Mouse (Mus musculus): ENCODE results near the gene Pknox2. TPM values are rescaled to one million over a fixed set of nuclear protein-coding genes. Genes with fewer than 3 reads are reported as not detected.

Pknox2 gene
- total RNA-seq, 4 experiments from 2014 or later, result 38.5 to 59.5 (median 43.0) TPM

- DNase-seq (ENCODE audit: low spot score in 2 of 2), result peak; percentile 70 to 85
These were observed 202.4 kb downstream of the Pknox2 start for GRCm38 (mm10) chr9:36944843-36945242.

- no peak for DNase-seq (ENCODE audit: low spot score in 2 of 2)
These were observed 204.6 kb downstream of the Pknox2 start for GRCm38 (mm10) chr9:36942561-36942960.

GRCm38 (mm10) chr9:36942131-36942530 lies 205.1 kb downstream of the Pknox2 start:
- DNase-seq (ENCODE audit: low spot score in 2 of 2), result no peak

DNA sequence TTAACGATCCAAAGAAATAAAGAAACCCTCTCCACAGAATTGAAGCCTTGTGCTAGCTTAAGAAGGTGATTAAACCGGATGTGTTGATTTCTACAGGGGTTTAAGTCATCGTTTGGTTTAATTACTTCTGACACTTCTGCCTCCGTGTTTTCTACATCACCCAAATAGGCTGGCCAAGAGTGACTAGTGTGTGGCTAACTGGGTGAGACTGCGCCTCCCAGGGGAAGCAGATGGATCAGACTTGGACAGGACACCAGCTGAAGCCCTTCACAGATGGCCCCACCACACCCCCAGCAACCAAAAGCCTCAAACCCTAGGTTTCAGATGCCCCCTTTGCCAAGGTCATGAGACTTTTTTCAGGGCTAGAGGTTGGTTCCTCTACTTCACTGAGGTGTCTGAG lies 205.6 kb downstream of the Pknox2 start:
- no peak for DNase-seq (ENCODE audit: low spot score in 2 of 2)

- DNase-seq (ENCODE audit: low spot score in 2 of 2), result no peak
These were observed 208.6 kb downstream of the Pknox2 start for GRCm38 (mm10) chr9:36938601-36939078.

DNA sequence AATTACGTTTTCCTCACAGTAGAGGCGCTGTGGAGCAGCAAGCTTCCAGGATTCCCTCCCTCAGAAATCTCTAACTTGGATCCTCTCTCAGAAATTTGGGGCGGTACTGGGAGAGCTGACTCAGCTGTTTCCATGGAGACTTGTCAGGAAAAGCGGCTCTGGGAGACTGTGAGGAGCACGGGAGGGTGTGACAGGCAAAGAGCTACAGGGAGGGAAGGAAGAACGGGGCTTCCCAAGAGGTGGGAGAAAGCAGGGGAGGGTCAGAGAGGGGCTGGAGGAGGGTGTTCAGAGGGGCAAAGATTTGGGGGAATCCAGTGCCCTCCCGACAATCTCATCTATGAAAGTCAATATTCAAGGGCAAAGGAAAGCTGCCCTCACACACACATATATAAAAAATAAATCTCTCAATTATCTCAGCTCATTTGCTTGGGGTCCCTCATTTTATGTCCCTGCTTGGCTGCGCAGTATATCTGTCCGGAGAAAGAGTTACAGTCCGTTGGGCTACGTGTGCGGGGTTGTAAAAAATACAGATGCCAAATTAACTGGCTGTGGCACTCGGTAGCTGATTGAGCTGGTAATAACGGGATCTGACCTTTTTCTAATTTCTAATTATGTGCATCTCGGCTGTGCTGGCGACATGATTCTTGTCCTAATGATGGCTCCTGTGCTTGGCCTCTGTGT lies 213.3 kb downstream of the Pknox2 start:
- DNase-seq (ENCODE audit: low spot score in 2 of 2), result peak; percentile 63 to 78

DNA sequence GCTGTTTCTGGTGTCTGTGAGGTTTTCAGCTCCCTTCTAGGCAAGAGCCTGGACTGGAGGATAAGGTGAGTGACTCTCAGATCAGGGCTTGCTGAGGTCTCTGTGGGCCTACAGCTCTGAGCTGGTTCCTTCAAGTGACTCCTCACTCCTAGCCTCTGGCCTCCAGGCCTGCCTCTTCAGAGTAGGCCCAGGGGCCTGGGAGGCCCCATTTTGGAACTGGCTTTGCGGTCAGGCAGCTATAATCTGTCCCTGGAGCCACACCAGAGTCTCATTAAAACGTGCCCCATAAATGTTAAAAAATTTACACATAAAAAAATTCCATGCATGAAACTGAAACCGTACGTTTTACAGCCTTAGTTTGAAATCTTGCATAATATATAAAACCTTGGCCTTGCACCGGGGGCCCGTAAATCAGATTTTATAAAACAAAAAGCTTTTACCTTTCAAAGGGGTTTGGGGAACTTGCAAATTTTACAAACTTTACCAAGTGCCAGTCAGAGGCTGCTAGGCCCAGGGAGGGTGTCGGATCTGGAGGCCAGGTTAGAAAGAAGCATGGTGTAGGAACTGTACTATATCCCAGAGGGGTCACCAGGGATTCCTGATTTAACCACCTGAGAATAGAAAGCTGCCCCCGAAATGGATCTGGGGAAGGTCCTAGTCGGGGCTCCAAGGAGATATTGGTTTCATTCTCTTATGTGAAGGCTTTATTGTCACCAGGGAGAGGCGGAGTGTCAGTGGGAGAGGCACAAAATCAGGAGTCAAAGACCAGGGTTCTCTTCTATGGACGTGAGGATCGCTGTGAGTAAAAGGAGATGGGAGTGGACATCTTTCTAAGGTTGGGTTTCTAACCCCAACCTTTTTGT lies 214.0 kb downstream of the Pknox2 start:
- DNase-seq (ENCODE audit: low spot score in 2 of 2), result no peak

DNA sequence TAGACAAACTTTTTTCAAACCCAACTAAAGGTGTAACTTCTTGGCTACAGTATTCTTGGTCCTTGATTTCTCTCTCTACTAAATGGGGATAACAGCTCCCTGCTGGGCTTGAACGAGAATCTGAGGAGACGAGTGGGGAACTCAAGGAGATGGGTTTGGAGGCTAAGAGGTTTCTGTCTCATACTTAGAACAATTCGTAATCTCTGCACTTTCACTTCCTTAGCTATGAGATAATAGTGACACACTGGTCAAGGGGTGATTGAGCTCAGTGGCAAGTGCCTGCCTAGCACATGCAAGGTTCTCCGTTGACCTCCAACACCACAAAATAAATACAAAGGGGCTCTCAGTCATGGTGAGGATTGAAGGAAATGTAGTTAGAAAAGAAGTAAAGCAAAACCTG lies 215.6 kb downstream of the Pknox2 start:
- no peak for DNase-seq (ENCODE audit: low spot score in 2 of 2)

GRCm38 (mm10) chr9:36923753-36924152 lies 223.5 kb downstream of the Pknox2 start:
- DNase-seq (ENCODE audit: low spot score in 2 of 2), result no peak

DNA sequence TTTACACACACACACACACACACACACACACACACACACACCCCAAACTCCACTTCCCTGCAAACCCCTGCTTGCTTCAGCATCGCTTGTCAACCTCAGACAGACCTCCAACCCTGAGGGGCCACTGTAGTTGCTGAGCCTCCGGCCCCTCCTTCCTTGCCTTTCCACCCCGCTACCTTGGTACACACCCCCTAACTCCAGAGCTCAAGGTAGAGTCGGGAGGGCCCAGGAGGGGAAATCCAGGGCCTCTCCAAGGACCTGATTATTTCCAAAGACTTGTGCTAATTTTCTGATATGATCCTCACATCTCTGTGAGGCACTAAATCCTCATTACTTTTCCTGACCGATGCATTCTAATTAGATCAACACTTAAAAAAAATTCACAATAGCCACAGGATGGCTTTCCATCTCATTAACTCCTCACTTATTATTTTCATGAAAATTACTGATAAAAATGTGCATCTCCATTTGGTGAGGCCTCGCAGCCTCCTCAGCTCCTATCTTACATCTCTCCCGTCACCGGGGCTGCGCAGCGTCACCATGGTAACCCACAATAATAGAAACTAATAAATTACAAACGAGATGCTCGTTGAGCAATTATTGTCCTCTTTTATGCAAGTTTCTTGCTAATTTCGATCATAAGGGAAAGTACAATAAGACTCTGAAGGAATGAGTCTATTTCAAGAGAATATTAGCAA lies 225.3 kb downstream of the Pknox2 start:
- DNase-seq (ENCODE audit: low spot score in 2 of 2), result peak; percentile 63 to 73

DNA sequence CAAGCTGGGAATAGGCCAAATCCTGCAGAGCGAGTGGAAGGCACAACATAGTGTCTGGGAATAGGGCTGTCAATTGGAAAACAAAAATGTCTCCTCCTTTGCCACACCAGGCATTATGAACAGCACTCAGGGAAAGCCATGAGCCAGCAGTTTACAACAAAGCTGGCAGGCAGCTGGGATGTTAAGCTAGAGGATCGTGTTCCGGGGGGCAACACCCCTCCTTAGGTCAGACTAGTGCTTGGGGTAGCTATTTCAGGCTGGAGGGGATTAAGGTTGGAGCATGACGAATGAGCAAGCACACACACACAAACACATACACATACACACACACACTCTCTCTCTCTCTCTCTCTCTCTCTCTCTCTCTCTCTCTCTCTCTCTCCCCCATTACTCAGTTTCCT lies 227.7 kb downstream of the Pknox2 start:
- DNase-seq (ENCODE audit: low spot score in 2 of 2), result no peak

DNA sequence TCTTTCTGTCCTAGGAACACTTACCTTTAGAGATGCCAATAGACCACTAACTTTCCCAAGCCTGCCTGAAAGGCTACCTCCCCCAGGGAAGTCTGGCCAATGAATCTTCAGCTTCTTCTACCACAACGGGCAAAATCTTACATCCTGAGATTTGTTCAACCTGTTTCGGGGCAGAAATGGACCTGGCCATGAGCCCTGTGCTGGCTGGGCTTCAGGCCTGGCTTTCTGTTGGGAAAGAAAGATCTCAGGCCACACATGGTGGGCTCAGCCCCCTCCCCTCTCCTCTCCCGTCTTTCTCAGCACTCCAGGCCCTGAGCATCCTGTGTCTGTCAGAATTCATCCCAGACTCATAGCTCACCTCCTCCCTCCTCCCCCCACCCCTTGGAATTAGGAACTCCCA lies 228.6 kb downstream of the Pknox2 start:
- DNase-seq (ENCODE audit: low spot score in 2 of 2), result no peak

GRCm38 (mm10) chr9:36916915-36917314 lies 230.3 kb downstream of the Pknox2 start:
- DNase-seq (ENCODE audit: low spot score in 2 of 2), result no peak

- DNase-seq (ENCODE audit: low spot score in 2 of 2), result peak; percentile 67 to 91
These were observed 230.8 kb downstream of the Pknox2 start for GRCm38 (mm10) chr9:36916362-36916761.

- DNase-seq (ENCODE audit: low spot score in 2 of 2), result no peak
These were observed 241.8 kb downstream of the Pknox2 start for GRCm38 (mm10) chr9:36905452-36905851.

- no peak for DNase-seq (ENCODE audit: low spot score in 2 of 2)
These were observed 246.7 kb downstream of the Pknox2 start for GRCm38 (mm10) chr9:36900464-36900863.

- no peak for DNase-seq (ENCODE audit: low spot score in 2 of 2)
These were observed 248.6 kb downstream of the Pknox2 start for GRCm38 (mm10) chr9:36898560-36898959.

DNA sequence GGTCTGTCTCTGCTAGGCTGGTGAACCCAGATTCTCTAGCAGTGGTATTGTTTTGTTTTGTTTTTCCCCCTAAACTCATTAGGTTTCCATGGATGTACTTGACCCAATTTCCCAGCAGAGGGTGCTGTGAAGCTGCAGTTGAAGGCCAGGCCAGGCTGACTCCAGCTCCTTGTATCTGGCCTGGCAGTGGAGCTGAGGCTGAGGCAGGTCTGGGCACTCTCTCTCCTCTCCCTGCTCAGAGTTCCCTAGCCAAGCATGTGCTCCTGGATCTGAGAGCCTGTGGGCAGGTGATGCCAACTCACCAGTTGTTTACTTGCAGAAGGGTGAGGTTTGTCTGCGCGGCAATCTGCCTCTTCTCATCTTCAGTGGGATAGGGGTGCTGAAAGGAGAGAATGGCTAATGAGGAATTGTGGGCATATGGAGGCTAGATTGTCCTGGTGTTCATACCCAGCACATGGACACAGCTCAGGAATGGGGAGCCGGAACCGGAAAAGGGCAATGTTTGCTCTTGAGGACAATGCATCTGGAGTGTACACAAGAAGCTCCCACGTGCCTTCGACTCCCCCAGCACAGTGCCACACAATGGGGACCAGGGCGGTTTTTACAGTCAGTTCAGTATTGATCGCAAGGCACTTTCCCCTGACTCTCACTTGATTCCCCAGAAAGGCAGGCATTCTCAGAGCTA lies 252.1 kb downstream of the Pknox2 start:
- DNase-seq (ENCODE audit: low spot score in 2 of 2), result peak; percentile 64 to 77

- no peak for DNase-seq (ENCODE audit: low spot score in 2 of 2)
These were observed 253.0 kb downstream of the Pknox2 start for GRCm38 (mm10) chr9:36894242-36894641.

- no peak for DNase-seq (ENCODE audit: low spot score in 2 of 2)
These were observed 253.7 kb downstream of the Pknox2 start for GRCm38 (mm10) chr9:36893413-36893990.

DNA sequence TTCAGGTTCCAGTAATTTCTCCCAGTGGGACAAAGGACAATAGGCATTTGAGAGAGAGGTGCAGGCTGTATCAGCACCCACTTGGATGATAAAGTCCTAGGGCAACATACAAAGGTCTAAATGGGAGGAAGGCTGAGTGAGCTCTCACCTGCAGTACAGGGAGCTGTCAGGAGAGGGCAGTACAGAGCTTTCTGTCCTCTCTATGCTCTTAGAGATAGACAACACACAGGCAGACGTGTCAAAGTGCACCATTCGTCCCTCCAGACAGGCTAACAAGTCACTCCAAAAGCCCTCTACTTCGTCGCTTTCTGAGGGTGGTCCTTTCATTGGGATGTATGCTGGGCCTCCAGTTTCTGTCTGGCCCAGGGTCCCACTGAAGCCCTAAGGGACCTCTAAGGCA lies 256.7 kb downstream of the Pknox2 start:
- peak in 1 of 2 experiments; percentile 51 for DNase-seq (ENCODE audit: low spot score in 2 of 2)

All from layer of hippocampus, adult 8-10 months (tissue).